Mouse (Mus musculus) limb, embryonic 11.5 days (tissue): ENCODE results near the gene Ggnbp2. TPM values are rescaled to one million over a fixed set of nuclear protein-coding genes. Genes with fewer than 3 reads are reported as not detected.

Experiments
- ATAC-seq: fragments of 200-750 bp; cut with Nextera tagmentation; 2 replicates; pipeline ENCODE4 v1.8.0; 2017; ENCODE audit warnings: low read depth; ENCODE audit not compliant: insufficient number of reproducible peaks, low FRiP score, low TSS enrichment
- DNase-seq: peaks from one replicate; pipeline ENCODE4 v3.0.0-alpha.2; 2015; ENCODE audit warnings: low spot score
- H3K27ac ChIP-seq: fragments of 300-500 bp; sonication (generic); replicated peaks from 2 replicates; pipeline ENCODE4 v1.5.1; 2014; ENCODE audit warnings: low read depth, mild to moderate bottlenecking, low read length
- H3K27me3 ChIP-seq: fragments of 300-500 bp; sonication (generic); 2 replicates; pipeline ENCODE4 v1.6.1; 2014; ENCODE audit warnings: mild to moderate bottlenecking, low read length, mixed read lengths; ENCODE audit not compliant: control insufficient read depth, insufficient read depth
- H3K36me3 ChIP-seq: fragments of 300-500 bp; sonication (generic); 2 replicates; pipeline ENCODE4 v1.6.1; 2014; ENCODE audit warnings: mild to moderate bottlenecking, low read length, moderate library complexity, mixed read lengths; ENCODE audit not compliant: control insufficient read depth, insufficient read depth
- H3K4me1 ChIP-seq: fragments of 300-500 bp; sonication (generic); 2 replicates; pipeline ENCODE4 v1.6.1; 2014; ENCODE audit warnings: low read length, mixed read lengths; ENCODE audit not compliant: control insufficient read depth, insufficient read depth
- H3K4me2 ChIP-seq: fragments of 300-500 bp; sonication (generic); 2 replicates; pipeline ENCODE4 v1.6.1; 2014; ENCODE audit warnings: low read depth, mild to moderate bottlenecking, moderate library complexity; ENCODE audit not compliant: severe bottlenecking
- H3K4me3 ChIP-seq: fragments of 300-500 bp; sonication (generic); 2 replicates; pipeline ENCODE4 v1.5.1; 2014; ENCODE audit warnings: low read depth, low read length
- H3K9ac ChIP-seq: fragments of 300-500 bp; sonication (generic); 2 replicates; pipeline ENCODE4 v1.6.1; 2014; ENCODE audit warnings: mild to moderate bottlenecking, low read length
- H3K9me3 ChIP-seq: fragments of 300-500 bp; sonication (generic); 2 replicates; pipeline ENCODE4 v1.6.1; 2016; ENCODE audit warnings: low read length; ENCODE audit not compliant: control insufficient read depth
- WGBS: fragments of 180-500 bp; shearing (Covaris S2); extraction: QIAGEN DNeasy Blood & Tissue Kit; methylation state at CpG from one replicate; pipeline ENCODE4 v1.1.7; 2014; 5-methylcytosine and 5-hydroxymethylcytosine counted together
- polyA plus RNA-seq: library from polyadenylated mRNA; unstranded; fragments of >200 nt; fragmentation: Nextera tagmentation; extraction: Ambion mirVana; gene quantifications from 2 replicates; pipeline ENCODE4 v1.2.1, GENCODE M21; 2014

The Ggnbp2 gene
- polyA plus RNA-seq, 1 experiment from 2014 or later, result 69.3 TPM

DNA sequence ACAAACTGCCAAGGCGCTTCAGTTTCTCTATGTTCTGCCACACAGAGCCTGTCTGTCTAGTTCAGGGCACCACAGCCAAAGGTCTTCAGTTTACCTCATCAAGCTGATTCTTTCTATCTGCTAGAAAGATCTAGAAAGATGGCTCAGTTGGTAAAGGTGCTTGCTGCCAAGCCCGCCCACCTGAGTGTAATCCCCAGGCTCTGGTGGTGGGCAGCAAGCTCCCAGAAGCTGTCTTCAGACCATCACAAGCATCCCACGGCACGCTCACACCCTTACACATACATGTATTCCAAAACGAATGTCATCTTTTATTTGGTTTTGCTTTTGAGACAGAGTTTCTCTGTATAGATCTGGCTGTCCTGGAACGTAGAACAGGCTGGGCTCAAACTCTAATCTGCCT, 37.9 kb upstream of the Ggnbp2 start:
- DNase-seq (no peak), ATAC-seq (no peak)
- no peak overlapping the region for H3K27ac ChIP-seq
- H3K36me3 ChIP-seq, result peaks cover 27% of the 10 kb centered on the region
- no peaks in the 10 kb centered on the region for H3K4me1 ChIP-seq
- no peak overlapping the region for H3K4me2 ChIP-seq
- no peaks in the 10 kb centered on the region for H3K9me3 ChIP-seq
- no peak overlapping the region for H3K4me3 ChIP-seq
- no peaks in the 10 kb centered on the region for H3K27me3 ChIP-seq
- H3K9ac ChIP-seq, result no peak overlapping the region
- WGBS, result 93% methylated on average over 6 of the region's 6 CpGs

DNA sequence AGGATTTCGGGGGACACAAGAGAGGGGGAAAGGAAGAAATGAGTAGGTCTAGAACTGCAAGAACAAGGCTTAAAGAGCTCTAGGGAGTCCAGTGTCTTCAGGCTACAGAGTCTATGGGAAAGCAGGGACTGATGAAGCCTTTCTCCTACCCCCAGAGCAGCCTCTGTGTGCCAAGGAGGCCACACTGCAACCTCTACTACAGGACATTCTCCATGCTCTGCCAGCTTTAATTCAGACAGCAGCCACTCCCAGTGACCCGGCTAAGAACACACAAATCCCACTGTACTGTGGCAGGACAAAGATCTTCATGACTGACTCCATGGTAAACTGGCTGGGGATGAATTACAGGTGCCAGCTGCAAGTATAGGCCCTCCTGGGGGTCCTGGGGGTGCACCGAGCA, 36.5 kb upstream of the Ggnbp2 start:
- no peak for ATAC-seq
- 92% methylated on average over 3 of the region's 3 CpGs for WGBS
- H3K9ac ChIP-seq, result no peak overlapping the region

DNA sequence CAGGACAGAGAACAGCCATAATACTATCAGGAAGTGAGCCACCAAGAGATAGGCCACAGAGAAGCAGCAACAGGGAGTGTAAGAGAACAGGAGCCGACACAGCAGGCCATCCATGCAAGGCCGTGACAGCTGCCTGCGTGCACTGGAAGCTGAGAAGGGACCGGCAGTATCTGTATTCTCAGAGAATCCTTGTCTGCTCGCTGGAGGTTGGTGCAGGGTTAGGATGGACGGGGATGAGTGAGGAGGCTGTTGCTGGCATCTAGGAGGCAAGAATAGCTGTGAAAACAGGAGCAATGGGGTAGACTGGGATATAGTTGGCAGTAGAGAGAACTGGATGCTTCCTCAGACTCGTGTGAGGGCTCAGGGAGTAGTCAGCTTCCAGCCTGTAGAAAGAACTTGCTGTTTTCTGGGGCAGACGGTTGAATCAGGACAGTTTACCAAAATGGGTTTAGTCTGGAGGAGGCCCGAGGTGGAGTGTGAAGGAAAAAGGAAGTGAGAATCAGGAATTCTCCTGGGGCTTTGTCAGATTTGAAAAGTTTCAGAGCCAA, 34.1 kb upstream of the Ggnbp2 start:
- DNase-seq, result no peak
- no peak overlapping the region for H3K9ac ChIP-seq
- no peaks in the 10 kb centered on the region for H3K9me3 ChIP-seq
- H3K36me3 ChIP-seq, result peaks cover 28% of the 10 kb centered on the region
- no peak overlapping the region for H3K4me3 ChIP-seq
- no peak overlapping the region for H3K27ac ChIP-seq
- ATAC-seq, result no peak
- no peaks in the 10 kb centered on the region for H3K4me1 ChIP-seq
- H3K4me2 ChIP-seq, result no peak overlapping the region
- H3K27me3 ChIP-seq, result no peaks in the 10 kb centered on the region
- 87% methylated on average over 9 of the region's 9 CpGs for WGBS

More for the DNA sequence above, 36.5 kb upstream of the Ggnbp2 start:
- Histone ChIP-seq H3K27ac (no peak overlapping the region), H3K4me3 (no peak overlapping the region), H3K4me1 (no peaks in the 10 kb centered on the region), H3K4me2 (no peak overlapping the region), H3K9me3 (no peaks in the 10 kb centered on the region), H3K36me3 (peaks cover 24% of the 10 kb centered on the region), H3K27me3 (no peaks in the 10 kb centered on the region)
- no peak for DNase-seq

DNA sequence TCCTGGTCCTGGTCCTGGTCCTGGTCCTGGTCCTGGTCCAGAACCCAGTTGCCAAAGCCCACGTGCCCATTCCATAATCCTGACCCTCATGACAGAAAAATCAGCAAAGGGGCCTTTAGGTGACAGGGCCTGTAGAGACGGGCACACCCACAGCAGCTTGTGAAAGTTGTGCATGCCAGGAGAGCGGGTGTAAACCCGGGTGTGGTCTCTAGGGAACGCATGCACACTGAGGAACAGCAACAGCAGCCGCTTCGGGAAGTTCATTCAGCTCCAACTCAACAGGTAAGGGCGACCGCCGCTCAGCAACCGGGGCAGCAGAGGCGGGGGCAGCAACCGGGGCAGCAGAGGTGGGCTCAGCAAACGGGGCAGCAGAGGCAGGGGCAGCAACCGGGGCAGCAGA, 22.5 kb upstream of the Ggnbp2 start:
- peaks cover 15% of the 10 kb centered on the region; the same call in 1 of the 2 replicates for H3K36me3 ChIP-seq
- H3K4me3 ChIP-seq, result no peak overlapping the region
- no peak overlapping the region for H3K9ac ChIP-seq
- H3K9me3 ChIP-seq, result no peaks in the 10 kb centered on the region
- no peak for ATAC-seq
- H3K4me2 ChIP-seq, result no peak overlapping the region
- no peaks in the 10 kb centered on the region for H3K4me1 ChIP-seq
- no peak for DNase-seq
- 92% methylated on average over 15 of the region's 15 CpGs for WGBS
- H3K27me3 ChIP-seq, result no peaks in the 10 kb centered on the region
- no peak overlapping the region for H3K27ac ChIP-seq

DNA sequence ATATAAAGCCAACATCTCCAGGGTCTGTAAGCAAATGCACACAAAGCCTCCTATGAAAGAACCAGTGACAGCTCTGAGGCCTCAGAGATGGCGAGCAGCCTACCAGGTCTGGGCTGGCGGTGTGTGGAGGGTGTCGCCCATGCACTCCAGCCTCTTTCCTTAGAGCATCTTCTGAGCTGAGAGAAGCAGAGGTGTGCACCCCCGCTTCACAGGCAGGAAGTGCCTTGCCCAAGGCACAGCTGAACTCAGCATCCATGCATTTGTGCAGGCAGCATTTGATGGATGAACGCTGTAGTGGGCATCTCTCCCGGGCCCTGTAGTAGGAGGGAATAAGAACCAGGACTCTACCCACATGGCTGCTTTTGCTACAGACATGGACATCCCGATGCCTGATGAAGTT, 21.1 kb upstream of the Ggnbp2 start:
- WGBS, result 94% methylated on average over 7 of the region's 7 CpGs
- H3K9me3 ChIP-seq, result no peaks in the 10 kb centered on the region
- ATAC-seq, result no peak
- peaks cover 17% of the 10 kb centered on the region; the same call in 1 of the 2 replicates for H3K36me3 ChIP-seq
- H3K4me2 ChIP-seq, result no peak overlapping the region
- H3K9ac ChIP-seq, result no peak overlapping the region
- H3K27me3 ChIP-seq, result no peaks in the 10 kb centered on the region
- no peak overlapping the region for H3K4me3 ChIP-seq
- H3K27ac ChIP-seq, result no peak overlapping the region
- H3K4me1 ChIP-seq, result no peaks in the 10 kb centered on the region
- no peak for DNase-seq

DNA sequence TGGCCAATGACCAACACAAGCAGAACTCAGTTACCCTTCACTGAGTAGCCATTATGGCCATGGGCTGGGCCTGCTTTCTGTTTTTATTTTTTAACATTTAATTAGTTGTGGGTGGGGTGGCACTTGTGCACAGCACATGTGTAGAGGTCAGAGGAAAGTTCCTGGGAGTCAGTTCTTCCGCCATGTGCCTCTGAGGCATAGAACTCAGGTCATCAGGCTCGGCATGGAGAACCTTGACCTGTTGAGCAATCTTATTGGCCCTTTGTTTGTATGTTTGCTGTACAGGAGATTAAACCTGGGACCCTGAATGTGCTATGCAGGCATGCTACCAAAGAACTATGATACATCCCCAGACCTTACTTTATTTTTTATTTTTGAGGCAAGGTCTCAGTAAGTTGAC, 18.9 kb upstream of the Ggnbp2 start:
- Histone ChIP-seq H3K27ac (no peak overlapping the region), H3K36me3 (peaks cover 12% of the 10 kb centered on the region), H3K4me2 (no peak overlapping the region), H3K9ac (no peak overlapping the region), H3K9me3 (no peaks in the 10 kb centered on the region), H3K27me3 (no peaks in the 10 kb centered on the region), H3K4me1 (no peaks in the 10 kb centered on the region), H3K4me3 (no peak overlapping the region)
- DNase-seq (no peak), ATAC-seq (no peak)
- 89% methylated on average over 2 of the region's 2 CpGs for WGBS

DNA sequence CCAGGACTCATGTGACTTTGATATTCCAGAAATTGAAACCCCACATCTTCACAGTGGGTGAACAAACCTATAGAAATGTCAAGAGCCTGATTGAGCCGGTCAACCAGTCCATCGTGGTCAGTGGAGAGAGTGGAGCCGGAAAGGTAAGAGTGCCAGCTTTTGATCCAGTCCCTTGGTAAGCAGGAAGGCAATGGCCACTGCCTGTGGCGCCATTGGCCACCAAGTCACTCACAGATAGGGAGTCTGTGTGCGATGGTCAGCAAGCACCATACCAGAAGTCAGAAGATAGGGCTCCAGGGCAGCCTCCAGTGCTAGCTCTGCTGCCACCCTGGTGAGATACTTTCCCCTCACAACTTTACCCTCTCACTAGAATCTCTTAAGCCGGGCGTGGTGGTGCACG, 17.4 kb upstream of the Ggnbp2 start:
- ATAC-seq (no peak), DNase-seq (no peak)
- no peak overlapping the region for H3K4me2 ChIP-seq
- no peaks in the 10 kb centered on the region for H3K4me1 ChIP-seq
- H3K27me3 ChIP-seq, result no peaks in the 10 kb centered on the region
- WGBS, result 97% methylated on average over 8 of the region's 8 CpGs
- no peak overlapping the region for H3K4me3 ChIP-seq
- H3K36me3 ChIP-seq, result peaks cover 12% of the 10 kb centered on the region
- H3K27ac ChIP-seq, result no peak overlapping the region
- no peak overlapping the region for H3K9ac ChIP-seq
- H3K9me3 ChIP-seq, result no peaks in the 10 kb centered on the region

DNA sequence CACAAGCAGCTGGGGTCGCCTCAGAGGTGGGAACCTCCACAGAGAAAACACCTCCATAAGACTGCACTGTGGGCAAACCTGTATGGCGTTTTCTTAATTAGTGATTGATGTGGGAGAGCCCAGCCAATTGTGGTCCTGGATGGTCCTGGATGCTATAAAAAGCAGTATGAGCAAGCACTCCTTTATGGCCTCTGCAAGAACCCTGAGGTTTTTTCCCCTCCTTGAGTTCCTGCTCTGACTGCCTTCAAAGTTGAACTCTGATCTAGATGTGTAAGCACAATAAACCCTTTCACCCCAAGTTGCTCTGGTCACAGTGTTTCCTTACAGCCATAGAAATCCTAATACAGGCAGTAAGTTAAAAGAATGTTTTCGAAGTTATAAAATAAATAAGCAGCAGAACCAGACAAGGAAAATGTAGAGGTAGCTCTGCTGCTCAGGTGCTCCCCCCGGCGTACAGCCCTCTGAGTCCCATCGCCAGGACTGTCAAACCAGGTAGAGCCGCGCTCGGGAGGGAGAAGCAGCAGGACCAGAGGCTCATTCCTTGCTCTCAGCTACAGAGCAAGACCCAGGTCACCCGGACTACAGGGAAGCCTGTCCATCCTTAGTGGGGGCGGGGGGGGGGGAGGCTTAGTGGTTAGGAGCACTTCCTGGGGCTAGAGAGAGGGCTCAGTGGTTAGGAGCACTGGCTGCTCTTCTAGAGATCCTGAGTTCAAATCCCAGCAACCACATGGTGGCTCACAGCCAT, 16.3 kb upstream of the Ggnbp2 start:
- WGBS, result 88% methylated on average over 11 of the region's 11 CpGs
- no peak for ATAC-seq
- no peak for DNase-seq
- H3K27me3 ChIP-seq, result no peaks in the 10 kb centered on the region
- H3K4me3 ChIP-seq, result no peak overlapping the region
- H3K4me2 ChIP-seq, result no peak overlapping the region
- H3K4me1 ChIP-seq, result no peaks in the 10 kb centered on the region
- peaks cover 12% of the 10 kb centered on the region for H3K36me3 ChIP-seq
- no peak overlapping the region for H3K9ac ChIP-seq
- no peaks in the 10 kb centered on the region for H3K9me3 ChIP-seq
- H3K27ac ChIP-seq, result no peak overlapping the region
